ENCODE assay signal across 8 mouse cellular contexts in the genomic region with DNA sequence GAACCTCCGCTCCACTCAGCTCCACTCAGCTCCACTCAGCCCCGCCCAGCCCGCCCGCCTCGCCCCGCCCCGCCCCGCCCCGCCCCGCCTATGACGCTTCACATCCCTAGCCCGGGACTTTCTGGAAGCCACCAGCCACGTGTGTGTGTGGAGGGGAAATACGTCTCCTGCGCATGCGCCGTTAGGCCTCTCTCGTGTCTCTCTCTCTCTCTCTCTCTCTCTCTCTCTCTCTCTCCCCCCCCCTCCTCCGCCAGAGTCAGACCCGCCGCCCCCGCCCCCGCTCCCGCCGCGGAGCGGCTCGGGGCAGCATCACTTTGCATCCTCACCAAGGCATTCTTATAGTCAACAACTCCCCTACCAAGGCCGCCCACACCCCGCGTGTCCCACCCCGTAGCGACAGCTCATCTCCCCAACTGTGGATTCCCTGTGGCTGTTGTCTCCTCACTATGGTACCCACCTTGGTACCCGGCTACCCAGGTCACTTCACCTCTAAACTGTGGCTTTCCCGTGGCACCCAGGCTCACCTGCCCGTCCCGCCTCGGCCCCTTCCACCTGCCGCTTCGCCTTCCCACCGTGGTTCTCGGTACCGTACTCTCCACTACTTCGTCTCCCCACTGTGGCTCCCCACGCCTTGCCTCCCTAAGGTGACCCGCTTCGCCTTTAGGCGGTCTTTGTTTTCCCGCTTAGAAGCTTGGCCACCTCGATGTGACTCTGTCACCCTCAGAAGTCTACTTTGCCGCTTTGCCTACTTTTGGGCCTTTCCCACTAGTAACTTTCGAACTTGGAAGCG. TPM values are rescaled to one million over a fixed set of nuclear protein-coding genes. Genes with fewer than 3 reads are reported as not detected.
DNase-seq lines count a peak whose midpoint lies in the region; ATAC-seq and TF ChIP-seq lines count a peak whose summit lies in the region.

No protein-coding gene starts in this region.

- TF ChIP-seq CTCF in kidney, postnatal 0 days (IDR thresholded peaks at IDR 0.05; ENCODE audit: low read depth), result no peak
- no peak for TF ChIP-seq CTCF in liver, adult 2 months (IDR thresholded peaks at IDR 0.05; ENCODE audit: low read depth, low read length)

- WGBS in heart, embryonic 14.5 days, result 45% methylated on average over 41 of the region's 53 CpGs
- WGBS in kidney, postnatal 0 days, result 54% methylated on average over 52 of the region's 53 CpGs
- WGBS in liver, adult 2 months, result 53% methylated on average over 32 of the region's 53 CpGs

- H3K4me3 ChIP-seq in brown adipose tissue, adult 24 weeks (ENCODE audit: insufficient read depth, low read depth, low read length), result peak overlapping the region; percentile 35
- peak overlapping the region; percentile 34 to 40 for H3K4me3 ChIP-seq in heart, embryonic 14.5 days (ENCODE audit: control insufficient read depth in 1 of 2, insufficient read depth in 1 of 2, low read depth in 1 of 2, low read length in 2 of 2)
- no peak overlapping the region for H3K4me3 ChIP-seq in kidney, postnatal 0 days (replicated peaks; ENCODE audit: low read depth, low read length)
- H3K4me3 ChIP-seq in liver, adult 2 months (ENCODE audit: insufficient read depth, low read depth, low read length), result 0 out of 2 replicates have a peak overlapping the region, but pooled peaks have one; percentile 32

- H3K9ac ChIP-seq in heart, embryonic 14.5 days (ENCODE audit: low read length), result peak overlapping the region; percentile 46; the same call in 1 of the 2 replicates
- H3K9ac ChIP-seq in kidney, postnatal 0 days (ENCODE audit: low read depth, low read length), result no peak overlapping the region
- no peak overlapping the region for H3K9ac ChIP-seq in liver, adult 2 months (ENCODE audit: low read depth, low read length)

- H3K27ac ChIP-seq in brown adipose tissue, adult 24 weeks (replicated peaks; ENCODE audit: low read depth, low read length), result no peak overlapping the region
- no peak overlapping the region for H3K27ac ChIP-seq in heart, embryonic 14.5 days (replicated peaks in 1 of 2; ENCODE audit: control insufficient read depth in 1 of 2, insufficient read depth in 1 of 2, low read depth in 2 of 2, low read length in 2 of 2)
- no peak overlapping the region for H3K27ac ChIP-seq in kidney, postnatal 0 days
- no peak overlapping the region for H3K27ac ChIP-seq in liver, adult 2 months (replicated peaks; ENCODE audit: insufficient read depth, low read depth, low read length)

- no peaks in the 10 kb centered on the region for H3K27me3 ChIP-seq in heart, embryonic 14.5 days (ENCODE audit: control insufficient read depth, insufficient read depth, low read length)
- no peaks in the 10 kb centered on the region for H3K27me3 ChIP-seq in kidney, postnatal 0 days (ENCODE audit: insufficient read depth, low read length)
- H3K27me3 ChIP-seq in liver, adult 2 months (ENCODE audit: control insufficient read depth, insufficient read depth, low read length), result no peaks in the 10 kb centered on the region

- H3K4me1 ChIP-seq in brown adipose tissue, adult 24 weeks (ENCODE audit: control insufficient read depth, insufficient read depth, insufficient read length, low read length), result no peaks in the 10 kb centered on the region
- no peaks in the 10 kb centered on the region for H3K4me1 ChIP-seq in heart, embryonic 14.5 days (ENCODE audit: control insufficient read depth in 2 of 2, insufficient read depth in 2 of 2, low read length in 2 of 2)
- H3K4me1 ChIP-seq in kidney, postnatal 0 days (replicated peaks; ENCODE audit: insufficient read depth, low read length), result no peaks in the 10 kb centered on the region
- H3K4me1 ChIP-seq in liver, adult 2 months (ENCODE audit: control insufficient read depth, insufficient read depth, low read length), result no peaks in the 10 kb centered on the region

- H3K4me2 ChIP-seq in heart, embryonic 14.5 days (ENCODE audit: low read length), result peak overlapping the region; percentile 59
- H3K4me2 ChIP-seq in kidney, postnatal 0 days (ENCODE audit: low read length), result peak overlapping the region; percentile 39

- H3K79me2 ChIP-seq in liver, adult 2 months (ENCODE audit: control insufficient read depth, insufficient read depth, low read length), result no peaks in the 10 kb centered on the region

- no peaks in the 10 kb centered on the region for H3K9me3 ChIP-seq in heart, embryonic 14.5 days (ENCODE audit: control insufficient read depth, low read length)
- H3K9me3 ChIP-seq in kidney, postnatal 0 days (replicated peaks; ENCODE audit: low read length), result no peaks in the 10 kb centered on the region

- no peaks in the 10 kb centered on the region for H3K36me3 ChIP-seq in heart, embryonic 14.5 days (ENCODE audit: control insufficient read depth, insufficient read depth, low read length)
- no peaks in the 10 kb centered on the region for H3K36me3 ChIP-seq in kidney, postnatal 0 days (ENCODE audit: insufficient read depth, low read length)
- H3K36me3 ChIP-seq in liver, adult 2 months (ENCODE audit: control insufficient read depth, insufficient read depth, low read length), result no peaks in the 10 kb centered on the region

- peak; percentile 85 for ATAC-seq in erythroid progenitor cell, adult 5-6 weeks (replicated peaks; ENCODE audit: low FRiP score, poor library complexity, severe bottlenecking)
- ATAC-seq in heart, embryonic 14.5 days (ENCODE audit: insufficient number of reproducible peaks, insufficient read depth, low FRiP score, low read depth), result peak; percentile 86
- ATAC-seq in kidney, postnatal 0 days (replicated peaks; ENCODE audit: low FRiP score, low read depth), result peak; percentile 94

- DNase-seq in B cell, adult 2 months, result peak; percentile 68 to 74
- DNase-seq in kidney, postnatal 0 days (ENCODE audit: low spot score), result peak; percentile 76
- DNase-seq in liver, adult 2 months (ENCODE audit: extremely low read depth, low read depth, low spot score), result peak; percentile 4
- peak; percentile 8 to 18 for DNase-seq in monocyte, adult 2 months (ENCODE audit: low read depth in 1 of 2, low spot score in 2 of 2)
- DNase-seq in spleen, postnatal 36 days (ENCODE audit: low spot score in 2 of 2), result peak; percentile 58 to 68

- TF ChIP-seq POLR2A in liver, adult 2 months (IDR thresholded peaks at IDR 0.05; ENCODE audit: extremely low read depth, insufficient read depth, low read length), result no peak

RNA-seq across cellular contexts. Expression of gene Nxf2, which starts 1.1 kb away (rescaled TPM):
- not detected in 2 replicates for polyA plus RNA-seq in brown adipose tissue, adult 24 weeks (2012; ENCODE audit: insufficient read depth, insufficient read length, missing spikeins)
- not detected in 2 replicates for total RNA-seq in erythroid progenitor cell, adult 5-6 weeks (2015; ENCODE audit: low replicate concordance)
- not detected in 2 replicates for total RNA-seq in erythroid progenitor cell, adult 5-6 weeks (2017; ENCODE audit: low replicate concordance)
- polyA plus RNA-seq in heart, embryonic 14.5 days (2014; fragmentation: Nextera tagmentation; extraction: Ambion mirVana), result 0.28 and 0.42 TPM in 2 replicates
- 0.25 and 0.33 TPM in 2 replicates for polyA plus RNA-seq in kidney, postnatal 0 days (2015; fragmentation: Nextera tagmentation; extraction: Ambion mirVana)
- 0.09 TPM in 1 of 2 replicates, not detected in the other for total RNA-seq in liver, adult 2 months (2014; rRNA removed)
- not detected in 2 replicates for polyA plus RNA-seq in liver, adult 2 months (2012; rRNA removed)

RNA-seq across cellular contexts. Expression of gene Zmat1, which starts 45.5 kb away (rescaled TPM):
- polyA plus RNA-seq in brown adipose tissue, adult 24 weeks (2012; ENCODE audit: insufficient read depth, insufficient read length, missing spikeins), result 3.3 and 5.8 TPM in 2 replicates
- 3.2 and 5.4 TPM in 2 replicates for total RNA-seq in erythroid progenitor cell, adult 5-6 weeks (2015; ENCODE audit: low replicate concordance)
- total RNA-seq in erythroid progenitor cell, adult 5-6 weeks (2017; ENCODE audit: low replicate concordance), result 0.64 and 0.98 TPM in 2 replicates
- polyA plus RNA-seq in heart, embryonic 14.5 days (2014; fragmentation: Nextera tagmentation; extraction: Ambion mirVana), result 9.8 and 10.8 TPM in 2 replicates
- polyA plus RNA-seq in kidney, postnatal 0 days (2015; fragmentation: Nextera tagmentation; extraction: Ambion mirVana), result 4.6 and 5.4 TPM in 2 replicates
- total RNA-seq in liver, adult 2 months (2014; rRNA removed), result 3.6 and 4.3 TPM in 2 replicates
- polyA plus RNA-seq in liver, adult 2 months (2012; rRNA removed), result 0.39 and 0.46 TPM in 2 replicates

Comparison
In these comparisons a context has a peak if more than half of its experiments do, and no peak if none do; other contexts are left out.
1. DNase-seq: peak in every context shown above with its lines; median percentile 76 in kidney, postnatal 0 days; 71 in B cell, adult 2 months; 63 in spleen, postnatal 36 days; 13 in monocyte, adult 2 months; 4 in liver, adult 2 months.